Mouse (Mus musculus): ENCODE results near the gene Armc6. TPM values are rescaled to one million over a fixed set of nuclear protein-coding genes. Genes with fewer than 3 reads are reported as not detected.
A peak's percentile ranks its signal among the peaks of the same experiment; 100 is the strongest.

The Armc6 gene
- polyA plus RNA-seq, 1 experiment from 2014 or later: 17.8 TPM

GRCm38 (mm10) chr8:70246622-70247021, 12.4 kb upstream of the Armc6 start:
- Histone ChIP-seq H3K4me2 (no peak overlapping the region), H3K27ac (ENCODE audit: low read depth, low read length) (no peak overlapping the region), H3K4me3 (ENCODE audit: low read depth, low read length) (no peak overlapping the region), H3K9me3 (replicated peaks; ENCODE audit: control insufficient read depth, low read length) (no peaks in the 10 kb centered on the region), H3K27me3 (ENCODE audit: control insufficient read depth, insufficient read depth, low read length) (no peaks in the 10 kb centered on the region), H3K4me1 (ENCODE audit: control insufficient read depth, insufficient read depth, low read length) (no peaks in the 10 kb centered on the region), H3K36me3 (ENCODE audit: control insufficient read depth, insufficient read depth, low read length) (peaks cover 37% of the 10 kb centered on the region), H3K9ac (ENCODE audit: low read depth, low read length) (no peak overlapping the region)
- WGBS (ENCODE audit: insufficient replicate concordance): 89% methylated on average over 6 of the region's 6 CpGs
- no peak for ATAC-seq (replicated peaks; ENCODE audit: insufficient number of reproducible peaks, low FRiP score, low TSS enrichment)

- Histone ChIP-seq H3K4me1 (ENCODE audit: control insufficient read depth, insufficient read depth, low read length) (peaks cover under 1% of the 10 kb centered on the region; the same call in 1 of the 2 replicates), H3K36me3 (ENCODE audit: control insufficient read depth, insufficient read depth, low read length) (peaks cover 28% of the 10 kb centered on the region), H3K27me3 (ENCODE audit: control insufficient read depth, insufficient read depth, low read length) (no peaks in the 10 kb centered on the region), H3K9me3 (replicated peaks; ENCODE audit: control insufficient read depth, low read length) (no peaks in the 10 kb centered on the region), H3K27ac (ENCODE audit: low read depth, low read length) (no peak overlapping the region), H3K4me3 (ENCODE audit: low read depth, low read length) (no peak overlapping the region), H3K9ac (ENCODE audit: low read depth, low read length) (no peak overlapping the region), H3K4me2 (no peak overlapping the region)
- no peak for ATAC-seq (replicated peaks; ENCODE audit: insufficient number of reproducible peaks, low FRiP score, low TSS enrichment)
- WGBS (ENCODE audit: insufficient replicate concordance): 89% methylated on average over 5 of the region's 5 CpGs
Measured at GRCm38 (mm10) chr8:70240642-70241041, 6.4 kb upstream of the Armc6 start.

GRCm38 (mm10) chr8:70237842-70238241, 3.6 kb upstream of the Armc6 start:
- no peaks in the 10 kb centered on the region for H3K9me3 ChIP-seq (replicated peaks; ENCODE audit: control insufficient read depth, low read length)
- no peak for ATAC-seq (replicated peaks; ENCODE audit: insufficient number of reproducible peaks, low FRiP score, low TSS enrichment)
- no peak overlapping the region for H3K4me2 ChIP-seq
- 71% methylated on average over 2 of the region's 2 CpGs for WGBS (ENCODE audit: insufficient replicate concordance)
- H3K9ac ChIP-seq (ENCODE audit: low read depth, low read length): no peak overlapping the region
- H3K27ac ChIP-seq (ENCODE audit: low read depth, low read length): no peak overlapping the region
- no peaks in the 10 kb centered on the region for H3K27me3 ChIP-seq (ENCODE audit: control insufficient read depth, insufficient read depth, low read length)
- no peak overlapping the region for H3K4me3 ChIP-seq (ENCODE audit: low read depth, low read length)
- peaks cover 16% of the 10 kb centered on the region for H3K36me3 ChIP-seq (ENCODE audit: control insufficient read depth, insufficient read depth, low read length)
- H3K4me1 ChIP-seq (ENCODE audit: control insufficient read depth, insufficient read depth, low read length): peaks cover 10% of the 10 kb centered on the region

GRCm38 (mm10) chr8:70234781-70235128, 489 bp upstream of the Armc6 start:
- Histone ChIP-seq H3K4me2 (peak overlapping the region; percentile 83), H3K27ac (ENCODE audit: low read depth, low read length) (peak overlapping the region; percentile 87), H3K27me3 (ENCODE audit: control insufficient read depth, insufficient read depth, low read length) (no peaks in the 10 kb centered on the region), H3K4me1 (ENCODE audit: control insufficient read depth, insufficient read depth, low read length) (peaks cover 10% of the 10 kb centered on the region), H3K9me3 (replicated peaks; ENCODE audit: control insufficient read depth, low read length) (no peaks in the 10 kb centered on the region), H3K9ac (ENCODE audit: low read depth, low read length) (peak overlapping the region; percentile 87), H3K4me3 (ENCODE audit: low read depth, low read length) (peak overlapping the region; percentile 75), H3K36me3 (ENCODE audit: control insufficient read depth, insufficient read depth, low read length) (peaks cover 8% of the 10 kb centered on the region)
- no peak for ATAC-seq (replicated peaks; ENCODE audit: insufficient number of reproducible peaks, low FRiP score, low TSS enrichment)
- WGBS (ENCODE audit: insufficient replicate concordance): under 1% methylated on average over 15 of the region's 15 CpGs

- Histone ChIP-seq H3K9me3 (replicated peaks; ENCODE audit: control insufficient read depth, low read length) (no peaks in the 10 kb centered on the region), H3K9ac (ENCODE audit: low read depth, low read length) (peak overlapping the region; percentile 87), H3K4me3 (ENCODE audit: low read depth, low read length) (peak overlapping the region; percentile 75), H3K27ac (ENCODE audit: low read depth, low read length) (no peak overlapping the region), H3K27me3 (ENCODE audit: control insufficient read depth, insufficient read depth, low read length) (no peaks in the 10 kb centered on the region), H3K4me2 (peak overlapping the region; percentile 83), H3K4me1 (ENCODE audit: control insufficient read depth, insufficient read depth, low read length) (peaks cover 10% of the 10 kb centered on the region), H3K36me3 (ENCODE audit: control insufficient read depth, insufficient read depth, low read length) (peaks cover 10% of the 10 kb centered on the region)
- WGBS (ENCODE audit: insufficient replicate concordance): 8% methylated on average over 13 of the region's 13 CpGs
- ATAC-seq (replicated peaks; ENCODE audit: insufficient number of reproducible peaks, low FRiP score, low TSS enrichment): no peak
Measured at GRCm38 (mm10) chr8:70233606-70234005, 660 bp downstream of the Armc6 start.

- Histone ChIP-seq H3K27me3 (ENCODE audit: control insufficient read depth, insufficient read depth, low read length) (no peaks in the 10 kb centered on the region), H3K4me2 (no peak overlapping the region), H3K4me1 (ENCODE audit: control insufficient read depth, insufficient read depth, low read length) (peaks cover 10% of the 10 kb centered on the region), H3K9ac (ENCODE audit: low read depth, low read length) (no peak overlapping the region), H3K36me3 (ENCODE audit: control insufficient read depth, insufficient read depth, low read length) (peaks cover 5% of the 10 kb centered on the region), H3K27ac (ENCODE audit: low read depth, low read length) (no peak overlapping the region), H3K9me3 (replicated peaks; ENCODE audit: control insufficient read depth, low read length) (no peaks in the 10 kb centered on the region), H3K4me3 (ENCODE audit: low read depth, low read length) (no peak overlapping the region)
- 90% methylated on average over 9 of the region's 9 CpGs for whole genome bisulfite sequencing (ENCODE audit: insufficient replicate concordance)
- no peak for ATAC-seq (replicated peaks; ENCODE audit: insufficient number of reproducible peaks, low FRiP score, low TSS enrichment)
Measured at GRCm38 (mm10) chr8:70230837-70231236, 3.4 kb downstream of the Armc6 start.

GRCm38 (mm10) chr8:70227997-70228396, 6.3 kb downstream of the Armc6 start:
- H3K36me3 ChIP-seq (ENCODE audit: control insufficient read depth, insufficient read depth, low read length): peaks cover 7% of the 10 kb centered on the region
- no peaks in the 10 kb centered on the region; the same call in 1 of the 2 replicates for H3K4me1 ChIP-seq (ENCODE audit: control insufficient read depth, insufficient read depth, low read length)
- no peak for ATAC-seq (replicated peaks; ENCODE audit: insufficient number of reproducible peaks, low FRiP score, low TSS enrichment)
- H3K4me3 ChIP-seq (ENCODE audit: low read depth, low read length): no peak overlapping the region
- H3K27me3 ChIP-seq (ENCODE audit: control insufficient read depth, insufficient read depth, low read length): no peaks in the 10 kb centered on the region
- H3K9me3 ChIP-seq (replicated peaks; ENCODE audit: control insufficient read depth, low read length): no peaks in the 10 kb centered on the region
- no peak overlapping the region for H3K9ac ChIP-seq (ENCODE audit: low read depth, low read length)
- H3K27ac ChIP-seq (ENCODE audit: low read depth, low read length): no peak overlapping the region
- WGBS (ENCODE audit: insufficient replicate concordance): 84% methylated on average over 4 of the region's 4 CpGs
- no peak overlapping the region for H3K4me2 ChIP-seq

- no peaks in the 10 kb centered on the region for H3K4me1 ChIP-seq (ENCODE audit: control insufficient read depth, insufficient read depth, low read length)
- H3K36me3 ChIP-seq (ENCODE audit: control insufficient read depth, insufficient read depth, low read length): peaks cover 11% of the 10 kb centered on the region
- H3K27ac ChIP-seq (ENCODE audit: low read depth, low read length): no peak overlapping the region
- H3K9ac ChIP-seq (ENCODE audit: low read depth, low read length): no peak overlapping the region
- H3K9me3 ChIP-seq (replicated peaks; ENCODE audit: control insufficient read depth, low read length): no peaks in the 10 kb centered on the region
- H3K27me3 ChIP-seq (ENCODE audit: control insufficient read depth, insufficient read depth, low read length): no peaks in the 10 kb centered on the region; the same call in 1 of the 2 replicates
- WGBS (ENCODE audit: insufficient replicate concordance): 45% methylated on average over 6 of the region's 6 CpGs
- H3K4me3 ChIP-seq (ENCODE audit: low read depth, low read length): no peak overlapping the region
- no peak overlapping the region for H3K4me2 ChIP-seq
- ATAC-seq (replicated peaks; ENCODE audit: insufficient number of reproducible peaks, low FRiP score, low TSS enrichment): no peak
Measured at GRCm38 (mm10) chr8:70223341-70223740, 10.9 kb downstream of the Armc6 start.

- Histone ChIP-seq H3K27me3 (ENCODE audit: control insufficient read depth, insufficient read depth, low read length) (no peaks in the 10 kb centered on the region; the same call in 1 of the 2 replicates), H3K4me2 (no peak overlapping the region), H3K27ac (ENCODE audit: low read depth, low read length) (no peak overlapping the region), H3K9ac (ENCODE audit: low read depth, low read length) (no peak overlapping the region), H3K36me3 (ENCODE audit: control insufficient read depth, insufficient read depth, low read length) (peaks cover 11% of the 10 kb centered on the region), H3K4me3 (ENCODE audit: low read depth, low read length) (no peak overlapping the region), H3K9me3 (replicated peaks; ENCODE audit: control insufficient read depth, low read length) (no peaks in the 10 kb centered on the region), H3K4me1 (ENCODE audit: control insufficient read depth, insufficient read depth, low read length) (no peaks in the 10 kb centered on the region)
- ATAC-seq (replicated peaks; ENCODE audit: insufficient number of reproducible peaks, low FRiP score, low TSS enrichment): no peak
- WGBS (ENCODE audit: insufficient replicate concordance): 85% methylated on average over 12 of the region's 12 CpGs
Measured at GRCm38 (mm10) chr8:70222041-70222440, 12.2 kb downstream of the Armc6 start.

Data from heart, embryonic 11.5 days (tissue).